Mouse (Mus musculus): Measurements from ENCODE around the gene Gm20219.

DNA sequence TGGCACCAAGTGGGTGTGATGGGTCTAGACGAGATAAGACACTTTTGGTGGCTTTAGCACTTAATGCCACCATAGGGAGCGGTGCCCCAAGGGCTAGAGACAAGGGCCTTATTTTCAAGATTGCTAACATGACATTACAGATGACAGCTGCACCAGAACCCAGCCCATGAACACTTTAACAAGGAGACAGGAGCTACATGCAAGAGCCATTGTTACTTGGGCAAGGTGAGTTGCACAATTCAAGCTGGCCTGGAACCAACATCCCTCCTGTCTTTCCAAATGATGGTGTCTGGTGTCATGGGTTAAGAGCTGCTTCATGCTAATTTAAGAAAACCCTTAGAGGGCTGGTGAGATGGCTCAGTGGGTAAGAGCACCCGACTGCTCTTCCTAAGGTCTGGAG is 5.2 kb upstream of the Gm20219 start:
- TF ChIP-seq POLR2A (IDR thresholded peaks at IDR 0.05; ENCODE audit: insufficient read length, low read depth) (no peak), POLR2AphosphoS2 (IDR thresholded peaks at IDR 0.05; ENCODE audit: insufficient read length, low read depth) (no peak), MYOD1 (IDR thresholded peaks at IDR 0.05; ENCODE audit: control insufficient read depth in 1 of 3, insufficient read length in 2 of 3, low read depth in 2 of 3) (no peak)
